Mouse (Mus musculus) lung, postnatal 0 days (tissue): ENCODE results near the gene Map4k1. TPM values are rescaled to one million over a fixed set of nuclear protein-coding genes. Genes with fewer than 3 reads are reported as not detected.
A peak's percentile ranks its signal among the peaks of the same experiment; 100 is the strongest.

ENCODE experiments used
- ATAC-seq: fragments of 200-750 bp; cut with Nextera tagmentation; 2 replicates; pipeline ENCODE4 v1.8.0; 2017; ENCODE audit warnings: moderate library complexity
- DNase-seq: peaks from one replicate; pipeline ENCODE4 v3.0.0-alpha.2; 2016; ENCODE audit warnings: low spot score
- H3K27ac ChIP-seq: fragments of 300-500 bp; sonication (generic); 2 replicates; pipeline ENCODE4 v1.5.1; 2014; ENCODE audit warnings: antibody characterized with exemption, mild to moderate bottlenecking, low read length, mixed read lengths
- H3K27me3 ChIP-seq: fragments of 300-500 bp; sonication (generic); replicated peaks from 2 replicates; pipeline ENCODE4 v1.6.1; 2014; ENCODE audit warnings: low read length, mixed read lengths; ENCODE audit not compliant: insufficient read depth
- H3K36me3 ChIP-seq: fragments of 300-500 bp; sonication (generic); 2 replicates; pipeline ENCODE4 v1.6.1; 2014; ENCODE audit warnings: low read length, mixed read lengths; ENCODE audit not compliant: insufficient read depth
- H3K4me1 ChIP-seq: fragments of 300-500 bp; sonication (generic); 2 replicates; pipeline ENCODE4 v1.6.1; 2014; ENCODE audit warnings: antibody characterized with exemption, low read depth, low read length, mixed read lengths; ENCODE audit not compliant: insufficient read depth
- H3K4me2 ChIP-seq: fragments of 300-500 bp; sonication (generic); replicated peaks from 2 replicates; pipeline ENCODE4 v1.6.1; 2014; ENCODE audit warnings: low read depth, mild to moderate bottlenecking, low read length, moderate library complexity, mixed read lengths
- H3K4me3 ChIP-seq: fragments of 300-500 bp; sonication (generic); 2 replicates; pipeline ENCODE4 v1.5.1; 2014; ENCODE audit warnings: low read depth, low read length
- H3K9ac ChIP-seq: fragments of 300-500 bp; sonication (generic); replicated peaks from 2 replicates; pipeline ENCODE4 v1.6.1; 2014; ENCODE audit warnings: low read depth, mild to moderate bottlenecking
- H3K9me3 ChIP-seq: fragments of 300-500 bp; sonication (generic); 2 replicates; pipeline ENCODE4 v1.6.1; 2016; ENCODE audit warnings: low read length, mixed read lengths
- CTCF ChIP-seq: IDR thresholded peaks from 2 replicates; pipeline ENCODE4 v1.5.1; 2016; ENCODE audit warnings: antibody characterized with exemption, mild to moderate bottlenecking
- EP300 ChIP-seq: IDR thresholded peaks from 2 replicates; pipeline ENCODE4 v1.6.1; 2016; ENCODE audit warnings: antibody characterized with exemption, mild to moderate bottlenecking, control low read depth
- WGBS: fragments of 180-500 bp; shearing (Covaris S2); extraction: QIAGEN DNeasy Blood & Tissue Kit; methylation state at CpG from one replicate; pipeline ENCODE4 v1.1.7; 2014; 5-methylcytosine and 5-hydroxymethylcytosine counted together
- microRNA-seq: library from miRNA; unstranded; fragments of <30 nt; microRNA quantifications from one replicate; pipeline ENCODE4, GENCODE M21; 2016
- polyA plus RNA-seq: library from polyadenylated mRNA; unstranded; fragments of >200 nt; fragmentation: Nextera tagmentation; extraction: Ambion mirVana; gene quantifications from 2 replicates; pipeline ENCODE4 v1.2.1, GENCODE M21; 2015

Gene Map4k1
- polyA plus RNA-seq, 1 experiment from 2014 or later, result 3.5 TPM

GRCm38 (mm10) chr7:29048615-29049014 lies 66.8 kb downstream of the Map4k1 start:
- H3K36me3 ChIP-seq, result no peaks in the 10 kb centered on the region
- DNase-seq (no peak), ATAC-seq (no peak)
- 79% methylated on average over 11 of the region's 11 CpGs for WGBS
- no peaks in the 10 kb centered on the region; the same call in 1 of the 2 replicates for H3K4me1 ChIP-seq
- H3K27me3 ChIP-seq, result peaks cover 15% of the 10 kb centered on the region; the same call in 1 of the 2 replicates
- H3K9ac ChIP-seq, result no peak overlapping the region
- TF ChIP-seq CTCF, result no peak
- TF ChIP-seq EP300, result no peak
- no peak overlapping the region for H3K4me2 ChIP-seq
- no peak overlapping the region for H3K27ac ChIP-seq
- no peak overlapping the region for H3K4me3 ChIP-seq
- no peaks in the 10 kb centered on the region for H3K9me3 ChIP-seq

- Histone ChIP-seq H3K36me3 (no peaks in the 10 kb centered on the region), H3K27me3 (peaks cover 23% of the 10 kb centered on the region; the same call in 1 of the 2 replicates), H3K4me3 (no peak overlapping the region), H3K4me1 (no peaks in the 10 kb centered on the region; the same call in 1 of the 2 replicates), H3K27ac (no peak overlapping the region), H3K9me3 (no peaks in the 10 kb centered on the region), H3K9ac (no peak overlapping the region), H3K4me2 (no peak overlapping the region)
- WGBS, result 30% methylated on average over 2 of the region's 2 CpGs
- ATAC-seq (no peak), DNase-seq (peak; percentile 66)
- TF ChIP-seq CTCF (peak; percentile 75), EP300 (no peak)
Observed at GRCm38 (mm10) chr7:29050797-29051196, 68.9 kb downstream of the Map4k1 start.

- Histone ChIP-seq H3K27me3 (peaks cover 23% of the 10 kb centered on the region; the same call in 1 of the 2 replicates), H3K36me3 (no peaks in the 10 kb centered on the region), H3K4me3 (no peak overlapping the region), H3K9me3 (no peaks in the 10 kb centered on the region), H3K4me2 (no peak overlapping the region), H3K9ac (no peak overlapping the region), H3K27ac (no peak overlapping the region), H3K4me1 (no peaks in the 10 kb centered on the region; the same call in 1 of the 2 replicates)
- no peak for DNase-seq
- 0 out of 2 replicates have a peak, but pooled peaks have one; percentile 25 for ATAC-seq
- 6% methylated on average over 19 of the region's 19 CpGs for WGBS
- TF ChIP-seq CTCF (no peak), EP300 (no peak)
Observed at GRCm38 (mm10) chr7:29052821-29053220, 71.0 kb downstream of the Map4k1 start.

Small RNA genes lying within 50 kb of the gene (microRNA-seq; reads per million reads assigned to microRNA genes)
- not detected for gene Gm44408

Other genes with a start within 250 kb of the Map4k1 start
- 99.7 and 101 TPM in 2 replicates for gene Mrps12, start 240.2 kb upstream of the Map4k1 start, polyA plus RNA-seq
- gene Sars2, start 240.1 kb upstream of the Map4k1 start, polyA plus RNA-seq, result 6.0 and 7.0 TPM in 2 replicates
- gene Ccer2, start 225.9 kb upstream of the Map4k1 start, polyA plus RNA-seq, result not detected in 2 replicates
- 55.4 and 57.1 TPM in 2 replicates for gene Sirt2, start 215.3 kb upstream of the Map4k1 start, polyA plus RNA-seq
- gene Nfkbib, start 214.5 kb upstream of the Map4k1 start, polyA plus RNA-seq, result 42.3 and 42.7 TPM in 2 replicates
- gene Rinl, start 193.1 kb upstream of the Map4k1 start, polyA plus RNA-seq, result 10.2 and 12.9 TPM in 2 replicates
- 151 and 154 TPM in 2 replicates for gene Hnrnpl, start 173.5 kb upstream of the Map4k1 start, polyA plus RNA-seq
- 287 and 308 TPM in 2 replicates for gene Ech1, start 156.8 kb upstream of the Map4k1 start, polyA plus RNA-seq
- 14.9 and 15.6 TPM in 2 replicates for gene Lgals4, start 148.2 kb upstream of the Map4k1 start, polyA plus RNA-seq
- 2.2 and 3.0 TPM in 2 replicates for gene Lgals7, start 118.2 kb upstream of the Map4k1 start, polyA plus RNA-seq
- gene Capn12, start 100.6 kb upstream of the Map4k1 start, polyA plus RNA-seq, result 0.27 and 0.33 TPM in 2 replicates
- gene Actn4, start 19.7 kb upstream of the Map4k1 start, polyA plus RNA-seq, result 202 and 218 TPM in 2 replicates
- gene Eif3k, start 186 bp upstream of the Map4k1 start, polyA plus RNA-seq, result 287 and 294 TPM in 2 replicates
- gene Ryr1, start 143.1 kb downstream of the Map4k1 start, polyA plus RNA-seq, result 0.01 and 0.05 TPM in 2 replicates
- gene Rasgrp4, start 152.8 kb downstream of the Map4k1 start, polyA plus RNA-seq, result 1.3 and 2.4 TPM in 2 replicates
- 35.7 and 40.2 TPM in 2 replicates for gene Fam98c, start 174.2 kb downstream of the Map4k1 start, polyA plus RNA-seq
- gene Ggn, start 188.2 kb downstream of the Map4k1 start, polyA plus RNA-seq, result 0.11 and 0.44 TPM in 2 replicates
- 0.95 and 0.98 TPM in 2 replicates for gene Spred3, start 188.4 kb downstream of the Map4k1 start, polyA plus RNA-seq
- gene Psmd8, start 198.7 kb downstream of the Map4k1 start, polyA plus RNA-seq, result 234 and 250 TPM in 2 replicates
- 0.81 and 1.00 TPM in 2 replicates for gene Catsperg1, start 232.0 kb downstream of the Map4k1 start, polyA plus RNA-seq